Mouse (Mus musculus) ES-E14 (cell line): Measurements from ENCODE around the gene Itih3.

Source experiments
- HCFC1 ChIP-seq: IDR thresholded peaks from 2 replicates; pipeline ENCODE4 v1.6.1; 2012; ENCODE audit warnings: low read length, inconsistent platforms, borderline replicate concordance; ENCODE audit not compliant: insufficient read depth
- ZC3H11A ChIP-seq: IDR thresholded peaks from 2 replicates; pipeline ENCODE4 v1.6.1; 2012; ENCODE audit warnings: low read depth, mild to moderate bottlenecking, inconsistent platforms, low read length, borderline replicate concordance
- ZNF384 ChIP-seq: IDR thresholded peaks from 2 replicates; pipeline ENCODE4 v1.6.1; 2012; ENCODE audit warnings: low read depth, low read length, inconsistent platforms

DNA sequence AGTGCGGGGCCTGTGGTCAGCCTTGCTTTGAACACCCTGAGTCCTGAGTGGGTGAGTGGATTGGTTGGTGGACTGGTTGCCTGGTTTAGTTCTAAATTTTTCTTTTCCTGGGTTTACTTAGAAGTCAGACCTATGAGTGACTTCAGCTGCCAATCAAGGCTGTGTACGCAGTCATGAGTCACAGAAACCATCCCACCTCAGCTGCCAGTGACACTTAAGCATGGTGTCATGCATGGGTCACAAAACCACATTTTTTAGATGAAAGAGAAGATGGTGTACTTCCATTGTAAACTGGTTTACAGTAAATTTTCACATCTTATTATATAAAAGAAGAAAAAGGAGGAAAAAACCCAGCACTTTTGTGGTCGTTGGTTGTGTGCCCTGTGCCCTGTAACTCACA is 45.7 kb downstream of the Itih3 start:
- TF ChIP-seq HCFC1, result no peak
- no peak for TF ChIP-seq ZNF384
- TF ChIP-seq ZC3H11A, result no peak
